Mouse (Mus musculus) midbrain, embryonic 13.5 days (tissue): Measurements from ENCODE around the gene Rcsd1. TPM values are rescaled to one million over a fixed set of nuclear protein-coding genes. Genes with fewer than 3 reads are reported as not detected.

Experiments used
- ATAC-seq: fragments of 200-750 bp; cut with Nextera tagmentation; 2 replicates; pipeline ENCODE4 v1.8.0; 2017; ENCODE audit warnings: mild to moderate bottlenecking, moderate TSS enrichment, moderate library complexity
- H3K27ac ChIP-seq: fragments of 300-500 bp; sonication (generic); 2 replicates; pipeline ENCODE4 v1.5.1; 2015; ENCODE audit warnings: inconsistent platforms, mild to moderate bottlenecking, moderate library complexity
- H3K27me3 ChIP-seq: fragments of 300-500 bp; sonication (generic); 2 replicates; pipeline ENCODE4 v1.6.1; 2015; ENCODE audit warnings: mild to moderate bottlenecking, inconsistent platforms
- H3K36me3 ChIP-seq: fragments of 300-500 bp; sonication (generic); 2 replicates; pipeline ENCODE4 v1.6.1; 2015; ENCODE audit warnings: mild to moderate bottlenecking, inconsistent platforms
- H3K4me1 ChIP-seq: fragments of 300-500 bp; sonication (generic); replicated peaks from 2 replicates; pipeline ENCODE4 v1.6.1; 2015; ENCODE audit warnings: inconsistent platforms
- H3K4me2 ChIP-seq: fragments of 300-500 bp; sonication (generic); replicated peaks from 2 replicates; pipeline ENCODE4 v1.6.1; 2015; ENCODE audit warnings: moderate library complexity, mild to moderate bottlenecking, inconsistent platforms
- H3K4me3 ChIP-seq: fragments of 300-500 bp; sonication (generic); replicated peaks from 2 replicates; pipeline ENCODE4 v1.5.1; 2015; ENCODE audit warnings: mild to moderate bottlenecking, inconsistent platforms
- H3K9ac ChIP-seq: fragments of 300-500 bp; sonication (generic); replicated peaks from 2 replicates; pipeline ENCODE4 v1.6.1; 2015; ENCODE audit warnings: mild to moderate bottlenecking, inconsistent platforms
- H3K9me3 ChIP-seq: fragments of 300-500 bp; sonication (generic); 2 replicates; pipeline ENCODE4 v1.6.1; 2016; ENCODE audit warnings: mild to moderate bottlenecking, inconsistent platforms
- WGBS: fragments of 180-500 bp; shearing (Covaris S2); methylation state at CpG from one replicate; pipeline ENCODE4 v1.1.7; 2015; 5-methylcytosine and 5-hydroxymethylcytosine counted together
- microRNA-seq: library from miRNA; unstranded; fragments of <30 nt; microRNA quantifications from one replicate; pipeline ENCODE4, GENCODE M21; 2016
- polyA plus RNA-seq: library from polyadenylated mRNA; unstranded; fragments of >200 nt; fragmentation: Nextera tagmentation; extraction: Ambion mirVana; gene quantifications from 2 replicates; pipeline ENCODE4 v1.2.1, GENCODE M21; 2015

Rcsd1 gene
- polyA plus RNA-seq, 1 experiment from 2014 or later, result 8.3 TPM

DNA sequence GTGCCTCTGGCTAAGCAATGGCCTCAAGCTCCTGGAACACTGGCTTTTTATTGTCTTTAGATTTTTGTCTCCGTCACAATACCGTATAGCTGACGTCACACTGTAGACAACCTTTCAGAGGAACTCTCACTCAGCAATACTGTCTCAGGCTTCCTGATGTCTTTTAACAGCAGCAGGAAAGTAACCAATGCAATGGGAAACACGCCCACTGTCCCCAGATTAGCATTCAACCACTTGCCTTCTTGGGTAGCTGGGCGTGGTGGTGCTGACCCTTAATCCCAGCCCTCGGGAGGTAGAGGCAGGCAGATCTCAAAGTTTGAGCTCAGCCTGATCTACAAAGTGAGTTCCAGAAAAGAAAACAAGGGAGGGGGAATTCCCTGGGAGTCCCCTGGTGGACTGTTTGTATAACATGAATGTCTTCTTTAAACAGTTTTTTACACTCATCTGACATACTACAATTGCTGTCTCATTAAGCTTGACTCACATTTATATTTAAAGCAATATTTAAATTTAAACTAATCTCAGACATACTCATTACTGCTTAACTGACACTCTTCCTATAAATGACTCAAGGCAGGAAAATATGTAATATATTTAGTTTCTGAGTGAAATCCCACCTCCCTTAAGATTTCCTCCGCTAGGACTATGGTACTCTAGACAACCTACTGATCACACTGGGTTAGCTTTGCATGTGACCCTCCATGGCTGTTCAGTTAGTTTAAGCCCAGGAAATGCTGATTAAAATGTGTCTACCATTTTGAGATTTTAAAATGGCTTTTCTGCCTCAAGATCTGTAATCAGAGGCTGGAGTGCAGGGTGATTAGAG, 99.8 kb downstream of the Rcsd1 start:
- Histone ChIP-seq H3K36me3 (peaks cover 39% of the 10 kb centered on the region), H3K9me3 (no peaks in the 10 kb centered on the region), H3K27me3 (no peaks in the 10 kb centered on the region), H3K4me3 (no peak overlapping the region), H3K27ac (peak overlapping the region; percentile 78), H3K4me2 (0 out of 2 replicates have a peak overlapping the region, but pooled peaks have one; percentile 6), H3K4me1 (peaks cover 27% of the 10 kb centered on the region), H3K9ac (no peak overlapping the region)
- 36% methylated on average over 7 of the region's 7 CpGs for WGBS
- ATAC-seq, result peak; percentile 57

DNA sequence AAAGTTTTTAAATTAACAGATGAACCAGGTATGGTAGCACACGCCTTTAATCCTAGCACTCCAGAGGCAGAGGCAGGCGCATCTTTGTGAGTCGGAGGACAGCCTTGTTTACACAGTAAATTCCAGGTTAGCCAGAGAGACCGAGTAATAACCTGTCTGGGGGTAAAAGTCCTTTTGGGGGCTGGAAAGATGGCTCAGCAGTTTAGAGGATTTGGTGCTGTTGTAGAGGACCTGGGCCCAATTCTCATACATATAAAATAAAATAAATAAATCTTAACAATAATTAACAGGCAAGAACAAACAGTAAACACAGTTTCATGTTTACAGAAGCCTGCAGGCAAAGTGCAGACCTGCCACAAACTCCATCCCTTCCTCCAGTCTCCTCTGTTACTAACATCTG, 100.7 kb downstream of the Rcsd1 start:
- no peak overlapping the region for H3K4me3 ChIP-seq
- no peak overlapping the region for H3K9ac ChIP-seq
- peaks cover 42% of the 10 kb centered on the region for H3K36me3 ChIP-seq
- H3K4me2 ChIP-seq, result no peak overlapping the region
- no peak overlapping the region for H3K27ac ChIP-seq
- H3K27me3 ChIP-seq, result no peaks in the 10 kb centered on the region
- H3K9me3 ChIP-seq, result no peaks in the 10 kb centered on the region
- 85% methylated on average over 4 of the region's 4 CpGs for WGBS
- peaks cover 27% of the 10 kb centered on the region for H3K4me1 ChIP-seq
- no peak for ATAC-seq

DNA sequence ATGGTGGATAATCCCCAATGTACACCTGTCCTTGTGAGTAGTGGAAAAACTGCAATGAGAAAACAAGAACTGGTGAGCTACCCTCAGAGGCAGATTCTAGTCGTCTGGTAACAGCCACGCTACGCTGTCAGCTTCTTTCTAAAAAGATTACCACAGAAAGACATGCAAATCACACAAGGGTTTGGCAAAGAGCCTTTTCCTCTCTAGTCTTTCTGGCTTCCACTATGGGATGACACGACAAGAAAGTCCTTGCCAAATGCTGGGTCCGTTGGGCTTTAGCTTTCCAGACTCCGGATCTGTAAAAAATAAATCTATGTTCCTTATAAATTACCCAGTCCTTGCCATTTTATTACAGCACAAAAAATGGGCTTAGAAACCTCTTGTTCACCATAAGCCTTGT, 103.8 kb downstream of the Rcsd1 start:
- Histone ChIP-seq H3K4me1 (peaks cover 21% of the 10 kb centered on the region), H3K27me3 (no peaks in the 10 kb centered on the region), H3K27ac (no peak overlapping the region), H3K36me3 (peaks cover 62% of the 10 kb centered on the region), H3K9me3 (no peaks in the 10 kb centered on the region), H3K9ac (no peak overlapping the region), H3K4me2 (no peak overlapping the region), H3K4me3 (no peak overlapping the region)
- ATAC-seq, result no peak
- WGBS, result 86% methylated on average over 6 of the region's 6 CpGs

DNA sequence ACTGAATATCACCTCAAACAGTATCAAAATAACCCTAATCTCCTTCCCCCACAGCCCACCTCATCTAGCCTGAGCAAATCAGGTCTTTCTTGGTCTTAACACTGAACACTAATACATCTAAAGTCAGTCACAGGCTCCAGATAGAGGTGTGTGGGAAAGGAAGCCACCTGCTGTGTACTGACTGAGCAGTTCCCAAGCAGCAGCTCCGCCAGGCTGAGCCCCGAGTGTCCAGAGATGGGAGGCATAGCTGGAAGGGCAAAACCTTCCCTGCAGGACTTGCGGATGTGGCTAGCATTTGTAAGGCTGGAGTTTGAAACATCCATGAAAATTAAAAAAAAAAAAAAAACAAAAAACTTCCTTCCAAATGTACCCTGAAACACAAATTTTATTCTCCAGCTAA, 104.4 kb downstream of the Rcsd1 start:
- Histone ChIP-seq H3K27me3 (no peaks in the 10 kb centered on the region), H3K9ac (no peak overlapping the region), H3K4me1 (peaks cover 14% of the 10 kb centered on the region), H3K9me3 (no peaks in the 10 kb centered on the region), H3K4me3 (no peak overlapping the region), H3K36me3 (peaks cover 63% of the 10 kb centered on the region), H3K27ac (no peak overlapping the region), H3K4me2 (no peak overlapping the region)
- ATAC-seq, result no peak
- 86% methylated on average over 3 of the region's 3 CpGs for WGBS

DNA sequence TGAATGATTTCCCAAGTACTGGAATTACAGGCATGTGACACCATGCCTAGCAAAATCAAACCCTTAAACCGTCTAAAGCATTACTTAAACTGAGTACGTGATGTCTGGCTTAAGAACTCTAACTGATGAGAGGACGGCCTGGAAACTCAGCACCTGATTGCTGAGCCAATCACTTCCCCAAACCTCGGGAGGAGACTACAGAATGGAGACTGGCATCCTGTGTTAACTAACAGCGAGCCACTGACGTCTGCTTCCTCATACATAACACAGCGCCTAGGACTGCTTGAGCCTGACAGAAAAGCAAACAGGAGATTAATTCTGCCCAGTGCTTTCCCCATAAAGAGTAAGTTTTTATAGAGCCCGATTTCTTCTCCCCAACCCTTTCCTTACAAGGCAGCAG, 105.4 kb downstream of the Rcsd1 start:
- no peak for ATAC-seq
- no peak overlapping the region for H3K4me2 ChIP-seq
- peaks cover 5% of the 10 kb centered on the region; the same call in 1 of the 2 replicates for H3K4me1 ChIP-seq
- no peak overlapping the region for H3K9ac ChIP-seq
- no peaks in the 10 kb centered on the region for H3K9me3 ChIP-seq
- no peak overlapping the region for H3K27ac ChIP-seq
- WGBS, result 92% methylated on average over 8 of the region's 8 CpGs
- peaks cover 63% of the 10 kb centered on the region for H3K36me3 ChIP-seq
- no peak overlapping the region for H3K4me3 ChIP-seq
- no peaks in the 10 kb centered on the region for H3K27me3 ChIP-seq

DNA sequence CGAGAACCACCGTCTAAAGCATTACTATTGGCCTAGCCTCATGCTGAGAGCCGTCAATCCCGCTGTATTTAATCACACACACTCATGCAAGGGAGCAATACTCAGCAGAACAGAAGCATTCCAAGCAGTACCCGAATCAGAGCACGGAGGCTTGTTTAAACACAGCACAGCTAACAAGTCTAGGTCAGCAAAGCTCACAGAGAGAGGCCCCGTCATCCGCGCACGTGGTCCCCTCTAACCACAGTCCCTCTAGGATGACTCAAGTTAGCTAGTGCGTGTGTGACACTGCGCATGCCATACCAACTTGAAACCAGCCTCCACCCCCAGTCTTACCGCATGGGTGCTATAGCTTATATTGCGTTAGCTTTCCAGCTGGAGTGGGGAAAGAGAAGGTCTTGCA, 106.3 kb downstream of the Rcsd1 start:
- 86% methylated on average over 14 of the region's 14 CpGs for WGBS
- peaks cover 69% of the 10 kb centered on the region for H3K36me3 ChIP-seq

DNA sequence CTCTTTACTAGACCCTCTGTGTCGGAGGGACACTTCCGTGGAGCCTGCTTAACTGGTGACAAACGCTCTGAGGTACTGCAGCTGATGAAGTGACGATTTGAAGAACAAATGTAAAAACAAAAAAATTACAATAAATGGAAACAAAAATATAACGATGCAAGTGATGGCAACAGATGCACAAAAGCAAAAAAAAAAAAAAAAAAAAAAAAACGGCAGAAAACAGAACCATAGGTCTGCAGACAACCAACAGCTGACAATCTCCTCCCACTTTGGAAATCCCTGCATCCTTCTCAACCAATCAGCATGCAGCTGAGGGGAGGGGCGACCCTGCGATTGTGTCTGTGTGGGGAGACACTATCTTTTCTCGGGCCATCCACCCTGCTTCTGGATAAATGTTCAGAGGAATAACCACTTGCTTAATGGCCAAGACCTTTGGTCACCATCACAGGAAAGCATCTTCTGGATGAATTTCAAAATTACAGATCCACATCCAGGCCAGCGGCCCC, 107.7 kb downstream of the Rcsd1 start:
- H3K27me3 ChIP-seq, result no peaks in the 10 kb centered on the region
- peaks cover 59% of the 10 kb centered on the region for H3K36me3 ChIP-seq

More for the DNA sequence above, 106.3 kb downstream of the Rcsd1 start:
- H3K4me2 ChIP-seq, result no peak overlapping the region
- no peak overlapping the region for H3K9ac ChIP-seq
- H3K4me3 ChIP-seq, result no peak overlapping the region
- ATAC-seq, result no peak
- H3K27me3 ChIP-seq, result no peaks in the 10 kb centered on the region
- H3K27ac ChIP-seq, result no peak overlapping the region
- H3K4me1 ChIP-seq, result no peaks in the 10 kb centered on the region
- H3K9me3 ChIP-seq, result no peaks in the 10 kb centered on the region

More for the DNA sequence above, 107.7 kb downstream of the Rcsd1 start:
- H3K9me3 ChIP-seq, result no peaks in the 10 kb centered on the region
- no peak overlapping the region for H3K4me2 ChIP-seq
- 81% methylated on average over 10 of the region's 10 CpGs for WGBS
- ATAC-seq, result no peak
- no peaks in the 10 kb centered on the region for H3K4me1 ChIP-seq
- H3K27ac ChIP-seq, result no peak overlapping the region
- H3K9ac ChIP-seq, result no peak overlapping the region
- no peak overlapping the region for H3K4me3 ChIP-seq

Small RNA genes within 50 kb of the gene (microRNA-seq; reads per million reads assigned to microRNA genes)
- gene Gm44458, result not detected

Other genes with a start within 250 kb of the Rcsd1 start
- gene Dcaf6, start 249.3 kb downstream of the Rcsd1 start, polyA plus RNA-seq, result 11.6 and 13.6 TPM in 2 replicates
- 162 and 170 TPM in 2 replicates for gene Mpc2, start 249.1 kb downstream of the Rcsd1 start, polyA plus RNA-seq
- 0.11 and 0.15 TPM in 2 replicates for gene Adcy10, start 224.6 kb downstream of the Rcsd1 start, polyA plus RNA-seq
- 135 and 147 TPM in 2 replicates for gene Mpzl1, start 75.2 kb downstream of the Rcsd1 start, polyA plus RNA-seq
- gene Creg1, start 54.0 kb upstream of the Rcsd1 start, polyA plus RNA-seq, result 21.7 and 23.8 TPM in 2 replicates
- gene Cd247, start 78.9 kb upstream of the Rcsd1 start, polyA plus RNA-seq, result 1.6 and 2.2 TPM in 2 replicates